Mouse (Mus musculus) lung, postnatal 0 days (tissue): ENCODE results near the gene BC004004. TPM values are rescaled to one million over a fixed set of nuclear protein-coding genes. Genes with fewer than 3 reads are reported as not detected.

ENCODE experiments used
- ATAC-seq: fragments of 200-750 bp; cut with Nextera tagmentation; 2 replicates; pipeline ENCODE4 v1.8.0; 2017; ENCODE audit warnings: moderate library complexity
- DNase-seq: peaks from one replicate; pipeline ENCODE4 v3.0.0-alpha.2; 2016; ENCODE audit warnings: low spot score
- H3K27ac ChIP-seq: fragments of 300-500 bp; sonication (generic); 2 replicates; pipeline ENCODE4 v1.5.1; 2014; ENCODE audit warnings: antibody characterized with exemption, mild to moderate bottlenecking, low read length, mixed read lengths
- H3K27me3 ChIP-seq: fragments of 300-500 bp; sonication (generic); replicated peaks from 2 replicates; pipeline ENCODE4 v1.6.1; 2014; ENCODE audit warnings: low read length, mixed read lengths; ENCODE audit not compliant: insufficient read depth
- H3K36me3 ChIP-seq: fragments of 300-500 bp; sonication (generic); 2 replicates; pipeline ENCODE4 v1.6.1; 2014; ENCODE audit warnings: low read length, mixed read lengths; ENCODE audit not compliant: insufficient read depth
- H3K4me1 ChIP-seq: fragments of 300-500 bp; sonication (generic); 2 replicates; pipeline ENCODE4 v1.6.1; 2014; ENCODE audit warnings: antibody characterized with exemption, low read depth, low read length, mixed read lengths; ENCODE audit not compliant: insufficient read depth
- H3K4me2 ChIP-seq: fragments of 300-500 bp; sonication (generic); replicated peaks from 2 replicates; pipeline ENCODE4 v1.6.1; 2014; ENCODE audit warnings: low read depth, mild to moderate bottlenecking, low read length, moderate library complexity, mixed read lengths
- H3K4me3 ChIP-seq: fragments of 300-500 bp; sonication (generic); 2 replicates; pipeline ENCODE4 v1.5.1; 2014; ENCODE audit warnings: low read depth, low read length
- H3K9ac ChIP-seq: fragments of 300-500 bp; sonication (generic); replicated peaks from 2 replicates; pipeline ENCODE4 v1.6.1; 2014; ENCODE audit warnings: low read depth, mild to moderate bottlenecking
- H3K9me3 ChIP-seq: fragments of 300-500 bp; sonication (generic); 2 replicates; pipeline ENCODE4 v1.6.1; 2016; ENCODE audit warnings: low read length, mixed read lengths
- CTCF ChIP-seq: IDR thresholded peaks from 2 replicates; pipeline ENCODE4 v1.5.1; 2016; ENCODE audit warnings: antibody characterized with exemption, mild to moderate bottlenecking
- EP300 ChIP-seq: IDR thresholded peaks from 2 replicates; pipeline ENCODE4 v1.6.1; 2016; ENCODE audit warnings: antibody characterized with exemption, mild to moderate bottlenecking, control low read depth
- WGBS: fragments of 180-500 bp; shearing (Covaris S2); extraction: QIAGEN DNeasy Blood & Tissue Kit; methylation state at CpG from one replicate; pipeline ENCODE4 v1.1.7; 2014; 5-methylcytosine and 5-hydroxymethylcytosine counted together
- polyA plus RNA-seq: library from polyadenylated mRNA; unstranded; fragments of >200 nt; fragmentation: Nextera tagmentation; extraction: Ambion mirVana; gene quantifications from 2 replicates; pipeline ENCODE4 v1.2.1, GENCODE M21; 2015

BC004004 gene
- polyA plus RNA-seq, 1 experiment from 2014 or later = 109 TPM

- H3K27ac ChIP-seq = peak overlapping the region; percentile 33; the same call in 1 of the 2 replicates
- no peak for TF ChIP-seq CTCF
- TF ChIP-seq EP300 = no peak
- H3K9ac ChIP-seq = no peak overlapping the region
- no peak for DNase-seq
- H3K4me1 ChIP-seq = no peaks in the 10 kb centered on the region; the same call in 1 of the 2 replicates
- no peaks in the 10 kb centered on the region for H3K27me3 ChIP-seq
- H3K4me3 ChIP-seq = no peak overlapping the region
- no peaks in the 10 kb centered on the region for H3K9me3 ChIP-seq
- H3K4me2 ChIP-seq = no peak overlapping the region
- 42% methylated on average over 10 of the region's 10 CpGs for WGBS
- no peak; the same call in 1 of the 2 replicates for ATAC-seq
- H3K36me3 ChIP-seq = no peaks in the 10 kb centered on the region
Observed at GRCm38 (mm10) chr17:29258025-29258558, 10.5 kb upstream of the BC004004 start.

DNA sequence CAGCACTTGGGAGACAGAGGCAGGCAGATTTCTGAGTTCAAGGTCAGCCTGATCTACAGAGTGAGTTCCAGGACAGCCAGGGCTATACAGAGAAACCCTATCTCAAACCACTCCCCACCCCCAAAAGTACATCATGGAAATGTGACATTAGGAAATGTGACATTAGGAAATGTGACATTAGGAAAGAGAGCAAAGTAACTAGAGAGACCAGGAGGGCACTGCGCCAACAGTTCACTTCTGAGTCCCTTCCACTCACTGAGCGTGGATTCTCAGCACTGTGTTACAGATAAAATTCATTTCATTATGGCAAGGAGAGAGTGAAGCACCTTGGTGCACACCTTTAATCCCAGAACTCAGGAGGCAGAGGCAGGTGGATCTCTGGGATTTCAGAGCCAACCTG lies 9.7 kb upstream of the BC004004 start:
- WGBS = 78% methylated on average over 2 of the region's 2 CpGs
- DNase-seq = peak; percentile 65
- Histone ChIP-seq H3K27me3 (no peaks in the 10 kb centered on the region), H3K36me3 (no peaks in the 10 kb centered on the region), H3K4me3 (no peak overlapping the region), H3K27ac (peak overlapping the region; percentile 33; the same call in 1 of the 2 replicates), H3K4me1 (no peaks in the 10 kb centered on the region; the same call in 1 of the 2 replicates), H3K9ac (no peak overlapping the region), H3K4me2 (no peak overlapping the region), H3K9me3 (no peaks in the 10 kb centered on the region)
- ATAC-seq = 0 out of 2 replicates have a peak, but pooled peaks have one; percentile 2
- TF ChIP-seq CTCF = no peak

- ATAC-seq = peak; percentile 69
Observed at GRCm38 (mm10) chr17:29259489-29259888, 9.1 kb upstream of the BC004004 start.

DNA sequence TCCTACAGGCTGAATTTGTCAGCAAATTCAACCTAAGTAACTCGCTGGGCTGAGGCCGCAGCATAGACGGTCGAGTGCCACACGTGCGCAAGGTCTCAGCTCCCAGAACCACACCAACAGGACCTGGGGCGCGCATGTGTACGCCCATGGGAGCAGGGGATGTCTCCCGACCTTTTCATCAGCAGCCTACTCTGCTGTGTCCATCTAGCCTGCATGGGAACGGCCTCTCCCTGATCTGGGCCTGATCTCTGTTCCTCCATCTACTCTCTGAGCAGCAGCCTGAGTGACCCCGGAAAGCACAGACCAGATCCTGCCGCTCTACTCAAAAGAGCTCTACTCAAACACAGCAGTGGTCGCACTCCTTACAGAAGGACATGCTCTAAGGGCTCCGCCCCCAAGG lies 8.1 kb upstream of the BC004004 start:
- Histone ChIP-seq H3K4me3 (no peak overlapping the region), H3K36me3 (no peaks in the 10 kb centered on the region), H3K27ac (no peak overlapping the region), H3K9me3 (no peaks in the 10 kb centered on the region), H3K4me1 (peaks cover 4% of the 10 kb centered on the region), H3K4me2 (no peak overlapping the region), H3K27me3 (no peaks in the 10 kb centered on the region), H3K9ac (no peak overlapping the region)
- DNase-seq (no peak), ATAC-seq (no peak)
- 80% methylated on average over 15 of the region's 15 CpGs for WGBS
- TF ChIP-seq EP300 (no peak), CTCF (no peak)

More at GRCm38 (mm10) chr17:29259489-29259888, 9.1 kb upstream of the BC004004 start:
- peak; percentile 86 for DNase-seq
- Histone ChIP-seq H3K4me1 (peaks cover 3% of the 10 kb centered on the region), H3K27me3 (no peaks in the 10 kb centered on the region), H3K27ac (no peak overlapping the region), H3K9me3 (no peaks in the 10 kb centered on the region), H3K9ac (no peak overlapping the region), H3K4me3 (no peak overlapping the region), H3K4me2 (no peak overlapping the region), H3K36me3 (no peaks in the 10 kb centered on the region)
- TF ChIP-seq CTCF (peak; percentile 98), EP300 (no peak)
- WGBS = 5% methylated on average over 3 of the region's 3 CpGs

GRCm38 (mm10) chr17:29261603-29262258 lies 6.9 kb upstream of the BC004004 start:
- peaks cover 4% of the 10 kb centered on the region for H3K4me1 ChIP-seq
- no peak overlapping the region for H3K27ac ChIP-seq
- H3K9me3 ChIP-seq = no peaks in the 10 kb centered on the region
- H3K27me3 ChIP-seq = no peaks in the 10 kb centered on the region
- H3K4me3 ChIP-seq = no peak overlapping the region
- 83% methylated on average over 22 of the region's 22 CpGs for WGBS
- H3K4me2 ChIP-seq = no peak overlapping the region
- no peak for DNase-seq
- TF ChIP-seq CTCF (no peak), EP300 (no peak)
- no peak for ATAC-seq
- H3K36me3 ChIP-seq = no peaks in the 10 kb centered on the region
- H3K9ac ChIP-seq = no peak overlapping the region

GRCm38 (mm10) chr17:29262259-29262649 lies 6.3 kb upstream of the BC004004 start:
- H3K4me2 ChIP-seq = no peak overlapping the region
- no peak overlapping the region for H3K9ac ChIP-seq
- H3K27ac ChIP-seq = no peak overlapping the region
- no peak for DNase-seq
- H3K9me3 ChIP-seq = no peaks in the 10 kb centered on the region
- ATAC-seq = no peak
- 9% methylated on average over 2 of the region's 2 CpGs for WGBS
- peaks cover 4% of the 10 kb centered on the region for H3K4me1 ChIP-seq
- H3K4me3 ChIP-seq = no peak overlapping the region
- H3K36me3 ChIP-seq = no peaks in the 10 kb centered on the region
- no peaks in the 10 kb centered on the region for H3K27me3 ChIP-seq
- TF ChIP-seq CTCF (no peak), EP300 (no peak)
